Mouse (Mus musculus): ENCODE measurements around the gene Rbm44. TPM values are rescaled to one million over a fixed set of nuclear protein-coding genes. Genes with fewer than 3 reads are reported as not detected.

Gene Rbm44
- polyA plus RNA-seq, 1 experiment from 2014 or later, result 0.15 TPM

DNA sequence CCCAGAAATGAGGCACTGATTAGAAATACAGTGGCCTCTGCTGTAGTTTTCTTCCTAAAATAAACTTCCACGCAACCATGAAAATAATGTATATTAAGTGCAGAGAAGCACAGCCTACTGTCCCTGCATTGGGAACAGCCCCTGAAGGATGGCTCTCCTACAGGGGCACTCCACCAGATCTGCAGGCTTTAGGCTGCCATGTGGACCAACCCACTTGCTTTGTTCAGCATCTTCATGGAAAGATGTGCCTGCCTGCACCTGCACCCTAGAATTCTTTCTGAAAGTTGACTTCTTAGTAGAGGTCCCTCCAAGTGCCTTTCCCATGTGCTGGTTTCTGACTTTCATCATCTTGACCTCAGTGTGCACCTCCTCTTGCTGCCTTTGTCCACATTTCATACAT, 70.4 kb downstream of the Rbm44 start:
- H3K4me3 ChIP-seq (ENCODE audit: low read depth, low read length), result no peak overlapping the region
- 96% methylated on average over 1 of the region's 1 CpGs for WGBS
- ATAC-seq (ENCODE audit: low FRiP score, low TSS enrichment) (no peak), DNase-seq (ENCODE audit: low spot score) (no peak)
- no peak for TF ChIP-seq CTCF (IDR thresholded peaks at IDR 0.05; ENCODE audit: low read depth)
- TF ChIP-seq EP300 (optimal IDR thresholded peaks at IDR 0.05), result no peak
- H3K4me2 ChIP-seq (replicated peaks; ENCODE audit: low read depth), result no peak overlapping the region
- no peaks in the 10 kb centered on the region for H3K9me3 ChIP-seq (ENCODE audit: control insufficient read depth, low read length)
- H3K27ac ChIP-seq (replicated peaks), result no peak overlapping the region
- H3K27me3 ChIP-seq (ENCODE audit: control insufficient read depth, insufficient read depth, low read length), result no peaks in the 10 kb centered on the region
- H3K4me1 ChIP-seq (replicated peaks; ENCODE audit: control insufficient read depth, insufficient read depth), result no peaks in the 10 kb centered on the region
- no peaks in the 10 kb centered on the region for H3K36me3 ChIP-seq (ENCODE audit: control insufficient read depth, insufficient read depth, low read length)
- no peak overlapping the region for H3K9ac ChIP-seq (ENCODE audit: low read length)

- no peak overlapping the region for H3K4me3 ChIP-seq (ENCODE audit: low read depth, low read length)
- peak overlapping the region; percentile 78 for H3K27ac ChIP-seq (replicated peaks)
- no peaks in the 10 kb centered on the region for H3K27me3 ChIP-seq (ENCODE audit: control insufficient read depth, insufficient read depth, low read length)
- no peaks in the 10 kb centered on the region for H3K36me3 ChIP-seq (ENCODE audit: control insufficient read depth, insufficient read depth, low read length)
- H3K9ac ChIP-seq (ENCODE audit: low read length), result no peak overlapping the region
- WGBS, result 12% methylated on average over 1 of the region's 1 CpGs
- no peaks in the 10 kb centered on the region for H3K9me3 ChIP-seq (ENCODE audit: control insufficient read depth, low read length)
- no peaks in the 10 kb centered on the region for H3K4me1 ChIP-seq (replicated peaks; ENCODE audit: control insufficient read depth, insufficient read depth)
- no peak for TF ChIP-seq CTCF (IDR thresholded peaks at IDR 0.05; ENCODE audit: low read depth)
- no peak for TF ChIP-seq EP300 (optimal IDR thresholded peaks at IDR 0.05)
- DNase-seq (ENCODE audit: low spot score) (no peak), ATAC-seq (ENCODE audit: low FRiP score, low TSS enrichment) (no peak)
- no peak overlapping the region for H3K4me2 ChIP-seq (replicated peaks; ENCODE audit: low read depth)
Observed at GRCm38 (mm10) chr1:91215981-91216380, 71.1 kb downstream of the Rbm44 start.

- peak overlapping the region; percentile 78 for H3K27ac ChIP-seq (replicated peaks)
- H3K4me3 ChIP-seq (ENCODE audit: low read depth, low read length), result no peak overlapping the region
- no peaks in the 10 kb centered on the region for H3K36me3 ChIP-seq (ENCODE audit: control insufficient read depth, insufficient read depth, low read length)
- no peak overlapping the region for H3K4me2 ChIP-seq (replicated peaks; ENCODE audit: low read depth)
- DNase-seq (ENCODE audit: low spot score) (peak; percentile 24), ATAC-seq (ENCODE audit: low FRiP score, low TSS enrichment) (peak; percentile 47; the same call in 1 of the 2 replicates)
- TF ChIP-seq EP300 (optimal IDR thresholded peaks at IDR 0.05) (no peak), CTCF (IDR thresholded peaks at IDR 0.05; ENCODE audit: low read depth) (no peak)
- H3K27me3 ChIP-seq (ENCODE audit: control insufficient read depth, insufficient read depth, low read length), result no peaks in the 10 kb centered on the region
- H3K4me1 ChIP-seq (replicated peaks; ENCODE audit: control insufficient read depth, insufficient read depth), result no peaks in the 10 kb centered on the region
- no peaks in the 10 kb centered on the region for H3K9me3 ChIP-seq (ENCODE audit: control insufficient read depth, low read length)
- 49% methylated on average over 10 of the region's 10 CpGs for WGBS
- H3K9ac ChIP-seq (ENCODE audit: low read length), result no peak overlapping the region
Observed at GRCm38 (mm10) chr1:91216504-91217267, 71.8 kb downstream of the Rbm44 start.

- H3K9ac ChIP-seq (ENCODE audit: low read length), result no peak overlapping the region
- H3K36me3 ChIP-seq (ENCODE audit: control insufficient read depth, insufficient read depth, low read length), result no peaks in the 10 kb centered on the region
- no peaks in the 10 kb centered on the region for H3K27me3 ChIP-seq (ENCODE audit: control insufficient read depth, insufficient read depth, low read length)
- DNase-seq (ENCODE audit: low spot score) (no peak), ATAC-seq (ENCODE audit: low FRiP score, low TSS enrichment) (no peak)
- no peaks in the 10 kb centered on the region for H3K4me1 ChIP-seq (replicated peaks; ENCODE audit: control insufficient read depth, insufficient read depth)
- no peak overlapping the region for H3K4me3 ChIP-seq (ENCODE audit: low read depth, low read length)
- H3K9me3 ChIP-seq (ENCODE audit: control insufficient read depth, low read length), result no peaks in the 10 kb centered on the region
- WGBS, result 82% methylated on average over 7 of the region's 7 CpGs
- no peak for TF ChIP-seq EP300 (optimal IDR thresholded peaks at IDR 0.05)
- TF ChIP-seq CTCF (IDR thresholded peaks at IDR 0.05; ENCODE audit: low read depth), result no peak
- no peak overlapping the region for H3K27ac ChIP-seq (replicated peaks)
- H3K4me2 ChIP-seq (replicated peaks; ENCODE audit: low read depth), result no peak overlapping the region
Observed at GRCm38 (mm10) chr1:91219641-91220321, 74.9 kb downstream of the Rbm44 start.

GRCm38 (mm10) chr1:91220322-91220672, 75.4 kb downstream of the Rbm44 start:
- Histone ChIP-seq H3K9me3 (ENCODE audit: control insufficient read depth, low read length) (no peaks in the 10 kb centered on the region), H3K4me2 (replicated peaks; ENCODE audit: low read depth) (no peak overlapping the region), H3K4me3 (ENCODE audit: low read depth, low read length) (no peak overlapping the region), H3K4me1 (replicated peaks; ENCODE audit: control insufficient read depth, insufficient read depth) (no peaks in the 10 kb centered on the region), H3K36me3 (ENCODE audit: control insufficient read depth, insufficient read depth, low read length) (no peaks in the 10 kb centered on the region), H3K27me3 (ENCODE audit: control insufficient read depth, insufficient read depth, low read length) (no peaks in the 10 kb centered on the region), H3K9ac (ENCODE audit: low read length) (no peak overlapping the region), H3K27ac (replicated peaks) (no peak overlapping the region)
- no peak for TF ChIP-seq EP300 (optimal IDR thresholded peaks at IDR 0.05)
- TF ChIP-seq CTCF (IDR thresholded peaks at IDR 0.05; ENCODE audit: low read depth), result no peak
- WGBS, result 84% methylated on average over 3 of the region's 3 CpGs
- no peak for DNase-seq (ENCODE audit: low spot score)
- no peak for ATAC-seq (ENCODE audit: low FRiP score, low TSS enrichment)

Other genes with a start within 250 kb of the Rbm44 start
- 8.8 and 9.8 TPM in 2 replicates for gene Mlph, start 230.0 kb upstream of the Rbm44 start, polyA plus RNA-seq (2015; fragmentation: Nextera tagmentation; extraction: Ambion mirVana)
- gene Prlh, start 192.0 kb upstream of the Rbm44 start, polyA plus RNA-seq (2015; fragmentation: Nextera tagmentation; extraction: Ambion mirVana), result not detected in 2 replicates
- 4.6 and 5.7 TPM in 2 replicates for gene Rab17, start 175.4 kb upstream of the Rbm44 start, polyA plus RNA-seq (2015; fragmentation: Nextera tagmentation; extraction: Ambion mirVana)
- 69.4 and 79.0 TPM in 2 replicates for gene Lrrfip1, start 146.4 kb upstream of the Rbm44 start, polyA plus RNA-seq (2015; fragmentation: Nextera tagmentation; extraction: Ambion mirVana)
- gene Ramp1, start 34.7 kb downstream of the Rbm44 start, polyA plus RNA-seq (2015; fragmentation: Nextera tagmentation; extraction: Ambion mirVana), result 10.5 and 11.5 TPM in 2 replicates
- gene Ube2f, start 105.2 kb downstream of the Rbm44 start, polyA plus RNA-seq (2015; fragmentation: Nextera tagmentation; extraction: Ambion mirVana), result 56.9 and 61.7 TPM in 2 replicates
- 8.2 and 8.9 TPM in 2 replicates for gene Scly, start 153.2 kb downstream of the Rbm44 start, polyA plus RNA-seq (2015; fragmentation: Nextera tagmentation; extraction: Ambion mirVana)
- gene Espnl, start 177.0 kb downstream of the Rbm44 start, polyA plus RNA-seq (2015; fragmentation: Nextera tagmentation; extraction: Ambion mirVana), result 0.02 TPM in 1 of 2 replicates, not detected in the other
- 0.61 and 0.80 TPM in 2 replicates for gene Klhl30, start 205.9 kb downstream of the Rbm44 start, polyA plus RNA-seq (2015; fragmentation: Nextera tagmentation; extraction: Ambion mirVana)
- 1.2 and 1.5 TPM in 2 replicates for gene Erfe, start 221.3 kb downstream of the Rbm44 start, polyA plus RNA-seq (2015; fragmentation: Nextera tagmentation; extraction: Ambion mirVana)